Mouse (Mus musculus): ENCODE data around the gene Atp8a1. TPM values are rescaled to one million over a fixed set of nuclear protein-coding genes. Genes with fewer than 3 reads are reported as not detected.

Atp8a1 gene
- polyA plus RNA-seq, 1 experiment from 2014 or later, result 44.5 TPM

- Histone ChIP-seq H3K36me3 (ENCODE audit: insufficient read depth) (0 out of 2 replicates have a peak, but pooled peaks cover 3% of the 10 kb centered on the region), H3K4me2 (no peak overlapping the region), H3K9me3 (ENCODE audit: low read depth, low read length) (no peaks in the 10 kb centered on the region), H3K27ac (ENCODE audit: low read depth) (peak overlapping the region; percentile 54), H3K4me1 (ENCODE audit: insufficient read depth) (peaks cover 14% of the 10 kb centered on the region), H3K27me3 (ENCODE audit: insufficient read depth, low read length) (no peaks in the 10 kb centered on the region), H3K9ac (no peak overlapping the region), H3K4me3 (ENCODE audit: low read depth, low read length) (no peak overlapping the region)
- TF ChIP-seq CTCF (IDR thresholded peaks at IDR 0.05; ENCODE audit: low read depth), result no peak
- 49% methylated on average over 3 of the region's 3 CpGs for WGBS
- DNase-seq (no peak), ATAC-seq (ENCODE audit: insufficient read depth) (no peak)
Measured at GRCm38 (mm10) chr5:67634339-67634738, 212.9 kb downstream of the Atp8a1 start.

GRCm38 (mm10) chr5:67633831-67634268, 213.4 kb downstream of the Atp8a1 start:
- WGBS, result 18% methylated on average over 10 of the region's 10 CpGs
- Histone ChIP-seq H3K36me3 (ENCODE audit: insufficient read depth) (0 out of 2 replicates have a peak, but pooled peaks cover 3% of the 10 kb centered on the region), H3K27me3 (ENCODE audit: insufficient read depth, low read length) (no peaks in the 10 kb centered on the region), H3K4me2 (peak overlapping the region; percentile 11; the same call in 1 of the 2 replicates), H3K27ac (ENCODE audit: low read depth) (peak overlapping the region; percentile 54), H3K9ac (0 out of 2 replicates have a peak overlapping the region, but pooled peaks have one; percentile 13), H3K9me3 (ENCODE audit: low read depth, low read length) (no peaks in the 10 kb centered on the region), H3K4me1 (ENCODE audit: insufficient read depth) (peaks cover 14% of the 10 kb centered on the region), H3K4me3 (ENCODE audit: low read depth, low read length) (no peak overlapping the region)
- no peak for TF ChIP-seq CTCF (IDR thresholded peaks at IDR 0.05; ENCODE audit: low read depth)
- ATAC-seq (ENCODE audit: insufficient read depth) (peak; percentile 73), DNase-seq (peak; percentile 61)

GRCm38 (mm10) chr5:67633138-67633782, 214.0 kb downstream of the Atp8a1 start:
- Histone ChIP-seq H3K9ac (0 out of 2 replicates have a peak overlapping the region, but pooled peaks have one; percentile 13), H3K27ac (ENCODE audit: low read depth) (peak overlapping the region; percentile 54), H3K9me3 (ENCODE audit: low read depth, low read length) (no peaks in the 10 kb centered on the region), H3K4me1 (ENCODE audit: insufficient read depth) (peaks cover 14% of the 10 kb centered on the region), H3K27me3 (ENCODE audit: insufficient read depth, low read length) (no peaks in the 10 kb centered on the region), H3K4me2 (peak overlapping the region; percentile 11; the same call in 1 of the 2 replicates), H3K4me3 (ENCODE audit: low read depth, low read length) (no peak overlapping the region), H3K36me3 (ENCODE audit: insufficient read depth) (0 out of 2 replicates have a peak, but pooled peaks cover 3% of the 10 kb centered on the region)
- no peak for DNase-seq
- ATAC-seq (ENCODE audit: insufficient read depth), result no peak
- no peak for TF ChIP-seq CTCF (IDR thresholded peaks at IDR 0.05; ENCODE audit: low read depth)
- WGBS, result 33% methylated on average over 7 of the region's 7 CpGs

GRCm38 (mm10) chr5:67631261-67631660, 216.0 kb downstream of the Atp8a1 start:
- ATAC-seq (ENCODE audit: insufficient read depth) (no peak), DNase-seq (no peak)
- no peak overlapping the region for H3K4me3 ChIP-seq (ENCODE audit: low read depth, low read length)
- H3K9me3 ChIP-seq (ENCODE audit: low read depth, low read length), result no peaks in the 10 kb centered on the region
- H3K9ac ChIP-seq, result no peak overlapping the region
- H3K27me3 ChIP-seq (ENCODE audit: insufficient read depth, low read length), result no peaks in the 10 kb centered on the region
- 93% methylated on average over 12 of the region's 12 CpGs for WGBS
- no peak for TF ChIP-seq CTCF (IDR thresholded peaks at IDR 0.05; ENCODE audit: low read depth)
- no peaks in the 10 kb centered on the region for H3K36me3 ChIP-seq (ENCODE audit: insufficient read depth)
- no peak overlapping the region for H3K27ac ChIP-seq (ENCODE audit: low read depth)
- H3K4me2 ChIP-seq, result no peak overlapping the region
- peaks cover 14% of the 10 kb centered on the region for H3K4me1 ChIP-seq (ENCODE audit: insufficient read depth)

GRCm38 (mm10) chr5:67629861-67630260, 217.4 kb downstream of the Atp8a1 start:
- Histone ChIP-seq H3K4me3 (ENCODE audit: low read depth, low read length) (no peak overlapping the region), H3K36me3 (ENCODE audit: insufficient read depth) (no peaks in the 10 kb centered on the region), H3K4me1 (ENCODE audit: insufficient read depth) (peaks cover 14% of the 10 kb centered on the region), H3K9ac (no peak overlapping the region), H3K4me2 (no peak overlapping the region), H3K27ac (ENCODE audit: low read depth) (0 out of 2 replicates have a peak overlapping the region, but pooled peaks have one; percentile 28), H3K27me3 (ENCODE audit: insufficient read depth, low read length) (no peaks in the 10 kb centered on the region), H3K9me3 (ENCODE audit: low read depth, low read length) (no peaks in the 10 kb centered on the region)
- 81% methylated on average over 6 of the region's 6 CpGs for WGBS
- DNase-seq, result no peak
- no peak for ATAC-seq (ENCODE audit: insufficient read depth)
- TF ChIP-seq CTCF (IDR thresholded peaks at IDR 0.05; ENCODE audit: low read depth), result no peak

GRCm38 (mm10) chr5:67629440-67629839, 217.8 kb downstream of the Atp8a1 start:
- Histone ChIP-seq H3K9ac (no peak overlapping the region), H3K27me3 (ENCODE audit: insufficient read depth, low read length) (no peaks in the 10 kb centered on the region), H3K4me2 (no peak overlapping the region), H3K4me1 (ENCODE audit: insufficient read depth) (peaks cover 12% of the 10 kb centered on the region), H3K27ac (ENCODE audit: low read depth) (0 out of 2 replicates have a peak overlapping the region, but pooled peaks have one; percentile 28), H3K36me3 (ENCODE audit: insufficient read depth) (no peaks in the 10 kb centered on the region), H3K9me3 (ENCODE audit: low read depth, low read length) (no peaks in the 10 kb centered on the region), H3K4me3 (ENCODE audit: low read depth, low read length) (no peak overlapping the region)
- ATAC-seq (ENCODE audit: insufficient read depth) (no peak; the same call in 1 of the 2 replicates), DNase-seq (no peak)
- TF ChIP-seq CTCF (IDR thresholded peaks at IDR 0.05; ENCODE audit: low read depth), result no peak
- 47% methylated on average over 7 of the region's 7 CpGs for WGBS

- H3K4me3 ChIP-seq (ENCODE audit: low read depth, low read length), result no peak overlapping the region
- WGBS, result 41% methylated on average over 9 of the region's 9 CpGs
- 0 out of 2 replicates have a peak, but pooled peaks cover 3% of the 10 kb centered on the region for H3K4me1 ChIP-seq (ENCODE audit: insufficient read depth)
- ATAC-seq (ENCODE audit: insufficient read depth) (peak; percentile 66), DNase-seq (no peak)
- H3K27me3 ChIP-seq (ENCODE audit: insufficient read depth, low read length), result no peaks in the 10 kb centered on the region
- no peaks in the 10 kb centered on the region for H3K36me3 ChIP-seq (ENCODE audit: insufficient read depth)
- no peak for TF ChIP-seq CTCF (IDR thresholded peaks at IDR 0.05; ENCODE audit: low read depth)
- no peak overlapping the region for H3K27ac ChIP-seq (ENCODE audit: low read depth)
- H3K9ac ChIP-seq, result no peak overlapping the region
- no peaks in the 10 kb centered on the region for H3K9me3 ChIP-seq (ENCODE audit: low read depth, low read length)
- H3K4me2 ChIP-seq, result no peak overlapping the region
Measured at GRCm38 (mm10) chr5:67628180-67628940, 218.9 kb downstream of the Atp8a1 start.

All from lung, embryonic 14.5 days (tissue).